Mouse (Mus musculus): ENCODE measurements around the gene Clcn1. TPM values are rescaled to one million over a fixed set of nuclear protein-coding genes. Genes with fewer than 3 reads are reported as not detected.
A peak's percentile ranks its signal among the peaks of the same experiment; 100 is the strongest.

Gene Clcn1
- total RNA-seq (2021): 1 to 10 TPM; 2.4 to 6.2 TPM

- intact Hi-C loops (cut with DNase I): no loop called here
- DNase-seq (ENCODE audit: low spot score in 2 of 2): no peak
Observed at GRCm38 (mm10) chr6:42286448-42286847, at the start of gene Clcn1. TSS of gene Clcn1 (plus strand) at chr6:42286685.

DNA sequence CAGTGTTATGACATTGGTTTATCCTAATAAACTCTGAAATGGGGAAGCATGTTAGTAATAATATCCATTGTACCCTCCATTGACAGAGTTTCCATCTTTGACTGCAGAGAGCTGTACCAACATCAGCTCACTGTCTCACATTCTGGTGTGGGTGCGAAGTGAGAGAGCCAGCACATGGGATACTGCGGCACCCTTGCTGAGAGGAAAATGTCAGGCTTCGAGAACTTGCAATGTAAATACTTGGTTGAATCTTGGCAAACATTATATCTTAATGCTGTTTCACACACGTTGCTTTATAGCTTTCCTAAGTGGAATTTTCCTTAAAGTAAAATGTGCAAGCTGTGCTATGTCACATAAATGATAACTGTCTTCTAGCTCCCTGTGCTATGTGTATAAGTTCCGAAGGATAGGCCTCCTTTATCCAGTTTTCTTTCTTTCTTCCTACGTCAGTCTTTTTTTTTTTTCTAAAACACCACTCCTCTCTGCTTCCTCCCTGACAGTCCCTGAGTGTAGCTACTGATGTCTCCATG is 49.1 kb upstream of the Clcn1 start:
- peak; percentile 28 to 36 for DNase-seq (ENCODE audit: low spot score in 2 of 2)

GRCm38 (mm10) chr6:42241311-42242045 is 45.0 kb upstream of the Clcn1 start:
- intact Hi-C loops (cut with DNase I): no loop called here
- no peak for DNase-seq (ENCODE audit: low spot score in 2 of 2)

More for the DNA sequence above, 49.1 kb upstream of the Clcn1 start:
- intact Hi-C loops (cut with DNase I): no loop called here

DNA sequence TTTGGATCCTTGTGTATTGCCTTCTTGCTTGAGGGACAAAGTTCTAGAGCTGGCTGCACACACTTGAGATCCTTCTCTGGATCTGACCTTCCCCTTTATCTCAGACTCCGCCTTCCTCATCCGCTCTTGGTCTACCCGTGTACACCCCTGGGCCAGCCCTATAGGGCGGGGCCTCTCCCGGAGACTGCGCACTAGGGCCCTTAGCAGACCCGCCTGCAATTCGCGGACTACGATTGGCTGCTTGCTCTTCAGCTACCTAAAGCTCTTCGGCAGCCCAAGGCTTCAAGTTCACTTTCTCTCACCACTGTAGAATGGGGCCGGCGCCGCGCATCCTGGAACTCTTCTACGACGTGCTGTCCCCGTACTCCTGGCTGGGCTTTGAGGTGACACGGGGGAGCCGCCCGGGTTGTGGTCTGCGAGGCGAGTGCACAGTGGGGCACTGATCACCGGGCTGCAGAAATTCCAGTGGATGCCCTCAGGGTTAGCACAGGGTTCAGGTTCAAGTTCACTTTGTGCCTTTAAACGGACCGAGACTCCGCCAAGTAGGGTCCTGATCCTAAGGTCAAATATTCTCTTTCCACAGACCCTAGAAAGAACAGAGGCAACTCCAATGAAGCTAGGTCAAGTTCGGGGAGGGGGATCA is 40.7 kb upstream of the Clcn1 start, which contains the start of gene Gstk1:
TSS of gene Gstk1 (plus strand) at position 225 of the 643 bp plus-strand sequence.
- intact Hi-C loops (cut with DNase I): no loop called here

GRCm38 (mm10) chr6:42247173-42247572 is 39.3 kb upstream of the Clcn1 start:
- intact Hi-C loops (cut with DNase I): no loop called here
- DNase-seq (ENCODE audit: low spot score in 2 of 2): no peak

More for the DNA sequence above, 40.7 kb upstream of the Clcn1 start, which contains the start of gene Gstk1:
- DNase-seq (ENCODE audit: low spot score in 2 of 2): peak; percentile 57 to 61

DNA sequence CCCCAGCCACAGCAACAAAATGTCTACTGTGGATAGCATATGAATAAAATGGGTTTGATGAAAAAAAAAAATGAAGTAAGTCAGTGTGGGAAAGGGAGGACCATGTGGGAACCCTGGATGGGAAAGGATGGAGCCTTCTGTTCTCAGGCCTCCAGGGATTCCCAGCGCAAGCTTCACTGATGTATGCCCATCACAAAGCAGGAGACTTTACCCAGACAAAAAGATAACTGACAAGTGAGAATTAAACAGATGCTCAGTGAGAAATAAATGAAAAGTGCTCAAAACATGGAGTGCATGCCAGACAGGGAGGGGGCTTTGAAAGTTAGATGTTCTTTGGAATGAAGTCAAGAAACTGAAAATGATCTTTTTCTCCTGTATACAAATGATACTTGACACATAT is 38.5 kb upstream of the Clcn1 start:
- DNase-seq (ENCODE audit: low spot score in 2 of 2): no peak
- intact Hi-C loops (cut with DNase I): no loop called here

DNA sequence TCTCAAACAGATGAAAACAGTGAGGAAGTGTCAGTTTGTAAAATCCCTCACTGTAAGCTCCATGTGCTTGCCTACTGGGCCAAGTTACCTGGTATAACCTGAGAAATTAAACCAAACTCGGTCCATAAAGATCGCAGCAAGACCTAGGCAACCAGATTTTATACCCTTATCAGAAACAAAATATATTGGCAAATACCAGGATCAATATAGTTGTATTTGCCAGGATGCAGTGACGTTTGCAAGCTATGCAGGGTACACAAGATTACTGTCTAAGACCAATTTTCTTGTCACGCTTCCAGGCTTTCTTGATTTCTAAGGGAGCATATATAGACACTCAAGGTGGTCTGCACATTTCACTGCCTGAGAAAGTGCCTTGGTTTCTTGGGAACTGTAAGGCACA is 34.7 kb upstream of the Clcn1 start:
- DNase-seq (ENCODE audit: low spot score in 2 of 2): no peak
- intact Hi-C loops (cut with DNase I): no loop called here

DNA sequence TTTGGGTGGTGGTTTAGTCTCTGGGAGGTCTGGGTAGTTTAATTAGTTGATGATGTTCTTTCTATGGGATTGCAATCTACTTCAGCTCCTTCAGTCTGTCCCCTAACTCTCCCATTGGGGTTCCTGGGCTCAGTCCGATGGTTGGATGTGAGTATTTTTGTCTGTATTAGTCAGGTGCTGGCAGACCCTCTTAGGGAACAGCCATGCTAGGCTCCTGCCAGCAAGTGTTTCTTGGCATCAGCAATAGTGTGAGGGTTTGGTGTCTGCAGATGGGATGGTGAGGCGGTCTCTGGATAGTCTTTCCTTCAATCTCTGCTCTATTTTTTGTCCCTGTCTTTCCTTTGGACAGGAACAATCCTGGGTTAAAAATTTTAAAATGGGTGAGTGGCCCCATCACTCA is 33.4 kb upstream of the Clcn1 start:
- intact Hi-C loops (cut with DNase I): no loop called here
- no peak for DNase-seq (ENCODE audit: low spot score in 2 of 2)

- intact Hi-C loops (cut with DNase I): no loop called here
- no peak for DNase-seq (ENCODE audit: low spot score in 2 of 2)
Observed at GRCm38 (mm10) chr6:42257303-42257863, 29.1 kb upstream of the Clcn1 start.

DNA sequence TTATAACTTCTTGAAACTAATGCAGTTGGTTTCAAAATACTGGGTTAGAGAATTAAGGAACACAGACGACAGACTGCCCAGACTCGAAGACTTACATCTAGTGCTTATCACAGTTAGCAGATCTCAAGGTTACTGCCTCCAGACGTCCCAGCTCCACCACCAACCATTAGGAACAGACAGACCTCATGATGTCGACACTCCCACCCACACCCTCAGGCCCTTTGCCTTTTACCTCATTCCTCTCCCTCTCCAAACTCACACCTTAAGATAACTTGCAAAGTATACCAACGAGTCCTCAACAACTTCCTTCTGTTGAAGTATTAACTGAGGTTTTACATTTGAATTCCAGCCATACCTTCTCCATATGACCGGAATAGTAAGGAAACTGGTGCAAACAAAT is 26.1 kb upstream of the Clcn1 start:
- DNase-seq (ENCODE audit: low spot score in 2 of 2): no peak
- intact Hi-C loops (cut with DNase I): loop anchor here (5.0 kb wide), 1 partner anchor 498 kb away; no protein-coding TSS in a partner anchor

DNA sequence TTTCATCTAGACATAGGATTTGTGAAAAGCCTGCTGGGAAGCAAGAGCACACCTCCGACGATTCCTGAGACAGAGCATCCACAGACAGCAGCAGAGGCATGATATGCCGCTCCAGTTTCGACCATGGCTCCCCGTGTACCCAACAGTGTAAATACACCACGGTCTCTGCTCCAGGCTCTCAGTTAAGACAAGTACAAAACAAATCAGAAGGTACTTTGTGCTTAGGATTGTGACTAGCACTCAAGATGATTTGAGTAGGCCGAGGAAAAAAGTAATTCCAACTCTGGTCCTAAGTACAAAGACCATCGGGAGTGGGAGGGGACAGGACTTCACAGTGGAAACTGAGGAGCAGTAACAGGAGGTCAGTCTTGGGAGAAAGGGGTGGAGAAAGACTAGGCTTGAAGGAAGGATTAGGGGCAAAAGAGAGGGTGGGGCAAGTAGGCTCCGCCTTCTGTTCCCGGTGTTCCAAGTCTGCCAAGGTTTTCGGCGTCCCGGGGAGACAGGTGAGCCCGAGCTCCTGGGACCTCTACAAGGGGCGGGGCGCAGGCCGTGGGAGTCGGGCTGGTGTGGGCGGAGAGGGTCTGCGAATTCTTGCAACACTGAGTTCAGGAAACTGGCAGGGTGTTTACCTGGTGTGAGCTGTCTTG is 24.8 kb upstream of the Clcn1 start, which contains the start of gene Tmem139:
TSS of gene Tmem139 (plus strand) at position 447 of the 647 bp plus-strand sequence.
- intact Hi-C loops (cut with DNase I): loop anchor here (5.0 kb wide), 1 partner anchor 499 kb away; no protein-coding TSS in a partner anchor
- no peak for DNase-seq (ENCODE audit: low spot score in 2 of 2)

DNA sequence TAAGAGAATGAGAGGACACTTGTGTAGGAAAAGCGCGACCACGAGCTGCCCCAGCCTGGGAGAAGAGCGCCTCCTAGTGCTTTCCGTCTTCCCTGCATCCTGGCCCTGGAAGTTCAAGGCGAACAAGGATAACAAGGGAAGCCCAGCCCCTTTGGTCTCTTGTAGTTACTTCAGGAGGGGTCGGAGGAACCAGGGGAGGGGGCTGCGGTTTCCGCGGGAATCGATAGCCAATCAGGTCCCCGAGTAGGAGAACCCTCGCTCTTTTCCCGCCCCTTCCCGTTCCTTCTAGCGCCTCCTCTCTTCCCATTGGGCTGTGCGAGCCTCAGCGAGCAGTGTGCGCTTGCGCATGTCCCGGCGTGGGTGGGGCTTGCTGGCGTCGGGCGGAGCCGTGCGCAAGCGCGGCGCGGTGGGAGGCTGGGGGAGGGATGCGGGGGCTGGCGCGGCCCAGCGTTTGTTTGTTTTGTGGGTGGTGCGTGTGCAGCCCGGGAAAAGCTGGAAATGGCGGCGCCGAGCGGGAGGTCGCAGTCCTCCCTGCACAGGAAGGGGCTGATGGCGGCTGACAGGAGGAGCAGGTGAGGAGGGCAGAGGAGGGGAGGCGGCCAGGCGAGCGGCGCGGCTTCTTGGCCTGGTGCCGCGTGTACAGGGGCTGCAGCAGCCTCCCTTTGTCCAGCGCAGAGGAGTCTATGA is 21.7 kb upstream of the Clcn1 start, which contains the start of gene Casp2:
TSS of gene Casp2 (plus strand) at position 360 of the 687 bp plus-strand sequence.
- DNase-seq (ENCODE audit: low spot score in 2 of 2): peak; percentile 98 to 99
- intact Hi-C loops (cut with DNase I): loop anchor here (1.0 to 5.0 kb wide), 3 partner anchors 37 to 502 kb away; no protein-coding TSS in a partner anchor

DNA sequence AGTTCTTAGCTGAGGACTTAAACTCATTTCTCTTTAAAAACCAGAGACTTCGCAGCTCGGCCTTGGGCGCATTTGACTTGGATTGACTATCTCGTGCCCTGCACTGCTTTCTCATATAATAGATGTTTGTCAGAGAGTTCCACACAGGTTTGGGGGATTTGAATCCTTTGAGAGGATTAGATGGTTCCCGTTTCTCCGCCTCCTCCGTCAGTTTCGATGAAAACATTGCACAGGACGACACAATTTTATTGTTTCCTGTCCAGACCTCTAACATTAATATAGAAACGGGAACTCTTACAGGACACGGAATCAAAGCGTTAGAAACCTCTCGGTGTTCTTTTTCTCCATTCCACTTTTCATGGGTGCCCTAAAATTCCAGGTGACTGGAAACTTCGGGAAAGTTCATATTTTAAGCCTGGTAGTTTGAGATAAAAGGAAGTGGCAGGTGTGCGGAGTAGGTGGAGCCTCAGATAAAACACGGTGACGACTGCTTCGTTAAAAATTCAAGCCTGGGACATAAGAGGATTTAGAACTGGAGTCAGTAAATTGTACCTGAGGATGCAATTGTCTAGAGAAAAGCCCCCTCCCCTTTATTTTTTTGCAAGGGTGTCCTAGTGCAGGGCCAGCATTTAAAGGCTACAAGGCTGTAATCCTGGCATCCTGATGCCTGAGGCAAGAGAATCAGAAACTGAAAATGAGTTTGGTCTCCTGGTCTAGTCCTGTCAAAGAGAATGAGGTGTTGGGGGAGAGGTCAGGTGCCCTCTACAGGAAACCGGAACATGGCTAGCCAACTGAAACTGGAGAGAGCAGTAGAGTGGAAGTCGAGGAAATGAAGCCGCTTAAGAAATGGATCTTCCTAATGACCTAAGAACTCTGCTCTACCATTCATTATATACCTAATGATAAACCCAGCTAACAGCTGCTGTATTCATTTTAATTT is 20.8 kb upstream of the Clcn1 start:
- intact Hi-C loops (cut with DNase I): loop anchor here (2.0 kb wide), 1 partner anchor 57 kb away; no protein-coding TSS in a partner anchor

GRCm38 (mm10) chr6:42270817-42271216 is 15.7 kb upstream of the Clcn1 start:
- DNase-seq (ENCODE audit: low spot score in 2 of 2): no peak
- intact Hi-C loops (cut with DNase I): no loop called here

More for the DNA sequence above, 20.8 kb upstream of the Clcn1 start:
- no peak for DNase-seq (ENCODE audit: low spot score in 2 of 2)

DNA sequence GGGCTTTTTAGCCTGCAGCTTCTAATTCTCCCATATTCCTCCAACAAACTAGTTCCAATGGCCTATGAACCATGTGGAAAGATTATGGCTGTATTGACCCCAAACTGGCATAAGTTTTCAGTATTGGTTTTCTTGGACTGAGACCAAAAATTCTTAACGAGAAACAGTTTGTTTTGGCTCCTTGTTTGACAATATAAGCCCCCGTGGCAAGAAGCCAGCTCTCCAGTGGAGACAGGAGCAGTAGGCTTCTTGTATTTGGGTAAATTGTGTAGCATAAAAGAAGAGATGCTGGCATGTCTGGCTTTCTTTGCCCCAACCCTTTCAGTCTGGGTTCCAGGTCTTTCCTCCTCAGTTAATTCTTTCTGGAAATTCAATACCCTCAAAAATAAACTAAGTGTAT is 10.3 kb upstream of the Clcn1 start:
- intact Hi-C loops (cut with DNase I): loop anchor here (5.0 kb wide), 1 partner anchor 669 kb away; the partner anchor contains the start of gene Ephb6
- DNase-seq (ENCODE audit: low spot score in 2 of 2): no peak

DNA sequence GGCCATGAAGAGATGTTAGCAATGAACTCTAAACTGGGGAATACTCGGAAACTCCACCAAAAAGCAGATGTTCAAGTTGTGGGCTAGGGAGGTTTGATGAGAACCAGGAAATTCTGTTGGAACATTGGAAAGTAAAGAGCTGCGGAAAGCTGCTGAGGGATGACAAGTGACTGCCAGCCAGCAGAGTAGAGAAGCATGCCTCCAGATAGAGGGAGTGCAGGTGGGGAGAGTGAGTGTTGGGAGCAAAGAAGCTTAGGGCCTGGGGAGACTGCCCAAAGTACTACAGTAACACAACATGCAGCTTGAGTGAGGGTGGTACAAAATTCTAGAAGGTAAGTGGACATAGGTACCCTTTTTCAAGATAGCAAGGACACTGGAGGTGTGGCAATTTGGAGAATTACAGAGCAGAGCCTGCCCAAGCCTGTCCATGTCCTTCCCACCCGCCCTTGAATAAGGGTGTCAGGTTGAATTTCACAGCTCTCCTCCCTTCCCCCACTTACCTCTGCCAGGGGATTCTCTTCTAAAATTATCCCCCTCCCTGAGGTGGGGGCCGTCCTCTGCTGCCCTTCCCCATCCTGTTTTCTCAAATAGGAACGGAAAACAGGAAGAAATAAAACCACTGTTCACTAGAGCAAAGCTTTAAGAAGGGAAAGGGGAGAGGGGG is 3.5 kb upstream of the Clcn1 start:
- no peak for DNase-seq (ENCODE audit: low spot score in 2 of 2)
- intact Hi-C loops (cut with DNase I): no loop called here

DNA sequence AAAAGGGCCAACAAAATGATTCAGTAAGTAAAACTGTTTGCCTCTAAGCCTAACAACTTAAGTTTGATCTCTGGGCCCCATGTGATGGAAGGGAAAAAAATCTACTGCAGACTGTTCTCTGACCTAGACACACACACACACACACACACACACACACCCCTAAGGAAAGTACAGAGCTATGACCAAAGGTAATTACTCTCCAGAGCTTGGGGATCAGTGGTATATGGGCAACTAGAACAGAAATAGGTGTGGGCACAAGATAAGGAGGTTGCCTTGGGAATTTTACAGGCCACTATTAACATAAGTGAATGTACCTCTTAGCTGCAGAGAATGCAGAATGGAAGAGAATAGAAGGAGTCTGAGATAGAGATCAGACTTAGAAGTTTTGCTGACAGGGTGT is 1.1 kb downstream of the Clcn1 start:
- intact Hi-C loops (cut with DNase I): no loop called here
- no peak for DNase-seq (ENCODE audit: low spot score in 2 of 2)

Data from left cerebral cortex, postnatal 36 days (tissue).